Mouse (Mus musculus) embryonic facial prominence, embryonic 13.5 days (tissue): ENCODE measurements around the gene Cers6. TPM values are rescaled to one million over a fixed set of nuclear protein-coding genes. Genes with fewer than 3 reads are reported as not detected.

Experiments used
- ATAC-seq: fragments of 200-750 bp; cut with Nextera tagmentation; 2 replicates; pipeline ENCODE4 v1.8.0; 2017; ENCODE audit warnings: low read depth; ENCODE audit not compliant: insufficient number of reproducible peaks, insufficient read depth, low FRiP score, low TSS enrichment
- H3K27ac ChIP-seq: fragments of 300-500 bp; sonication (generic); 2 replicates; pipeline ENCODE4 v1.5.1; 2015; ENCODE audit warnings: moderate library complexity, mild to moderate bottlenecking, inconsistent platforms
- H3K27me3 ChIP-seq: fragments of 300-500 bp; sonication (generic); 2 replicates; pipeline ENCODE4 v1.6.1; 2015; ENCODE audit warnings: mild to moderate bottlenecking, inconsistent platforms
- H3K36me3 ChIP-seq: fragments of 300-500 bp; sonication (generic); 2 replicates; pipeline ENCODE4 v1.6.1; 2015; ENCODE audit warnings: mild to moderate bottlenecking, inconsistent platforms
- H3K4me1 ChIP-seq: fragments of 300-500 bp; sonication (generic); 2 replicates; pipeline ENCODE4 v1.6.1; 2015; ENCODE audit warnings: inconsistent platforms
- H3K4me2 ChIP-seq: fragments of 300-500 bp; sonication (generic); 2 replicates; pipeline ENCODE4 v1.6.1; 2015; ENCODE audit warnings: moderate library complexity, mild to moderate bottlenecking, inconsistent platforms
- H3K4me3 ChIP-seq: fragments of 300-500 bp; sonication (generic); 2 replicates; pipeline ENCODE4 v1.5.1; 2015; ENCODE audit warnings: mild to moderate bottlenecking, inconsistent platforms
- H3K9ac ChIP-seq: fragments of 300-500 bp; sonication (generic); 2 replicates; pipeline ENCODE4 v1.6.1; 2015; ENCODE audit warnings: mild to moderate bottlenecking, inconsistent platforms
- H3K9me3 ChIP-seq: fragments of 300-500 bp; sonication (generic); 2 replicates; pipeline ENCODE4 v1.6.1; 2016; ENCODE audit warnings: inconsistent platforms
- WGBS: fragments of 180-500 bp; shearing (Covaris S2); methylation state at CpG from one replicate; pipeline ENCODE4 v1.1.7; 2015; ENCODE audit warnings: mixed read lengths; 5-methylcytosine and 5-hydroxymethylcytosine counted together
- polyA plus RNA-seq: library from polyadenylated mRNA; unstranded; fragments of >200 nt; fragmentation: Nextera tagmentation; extraction: Ambion mirVana; gene quantifications from 2 replicates; pipeline ENCODE4 v1.2.1, GENCODE M21; 2015

Gene Cers6
- polyA plus RNA-seq, 1 experiment from 2014 or later: 36.2 TPM

DNA sequence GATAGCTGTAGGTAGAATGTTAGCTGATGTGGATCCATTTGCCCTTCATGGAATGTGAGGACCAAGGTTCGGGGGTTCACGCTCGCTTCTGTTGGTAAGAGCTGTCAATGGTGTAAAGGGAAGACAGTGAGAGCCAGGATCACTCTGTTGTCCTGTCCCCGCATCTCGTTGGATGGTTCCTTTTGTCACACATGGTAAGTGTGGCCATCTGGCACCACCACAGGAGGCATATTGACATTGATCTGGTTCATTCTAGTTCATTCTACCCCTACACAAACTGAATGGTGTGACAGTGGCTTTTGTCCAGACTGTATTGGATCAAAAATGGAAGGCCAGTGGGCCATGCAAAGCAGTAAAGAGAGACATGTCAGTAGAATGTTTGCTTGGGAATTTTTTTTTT, 142.8 kb downstream of the Cers6 start:
- no peak for ATAC-seq
- 91% methylated on average over 5 of the region's 5 CpGs for WGBS
- H3K4me2 ChIP-seq: no peak overlapping the region
- no peaks in the 10 kb centered on the region for H3K4me1 ChIP-seq
- H3K27ac ChIP-seq: no peak overlapping the region
- peaks cover 3% of the 10 kb centered on the region; the same call in 1 of the 2 replicates for H3K36me3 ChIP-seq
- no peak overlapping the region for H3K9ac ChIP-seq
- H3K4me3 ChIP-seq: no peak overlapping the region
- no peaks in the 10 kb centered on the region for H3K27me3 ChIP-seq
- H3K9me3 ChIP-seq: no peaks in the 10 kb centered on the region

DNA sequence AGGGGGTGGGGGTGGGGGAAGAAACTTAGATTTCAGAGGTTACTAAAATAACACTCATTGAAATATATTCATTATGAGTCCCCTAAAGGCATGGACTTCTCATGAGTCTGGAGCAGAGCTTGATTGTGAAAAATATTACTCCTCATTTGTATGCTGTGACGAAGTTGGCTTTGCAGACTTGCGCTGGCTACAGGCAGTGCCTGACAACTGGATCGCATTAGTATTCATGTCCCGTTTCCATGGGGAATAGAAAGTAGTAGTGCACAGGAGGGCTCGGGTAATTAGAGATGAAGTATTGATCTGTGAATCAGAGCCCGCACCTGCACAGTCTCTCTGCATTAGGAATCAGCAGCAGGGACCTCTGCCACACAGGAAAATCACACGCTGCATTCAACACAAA, 150.2 kb downstream of the Cers6 start:
- peaks cover 17% of the 10 kb centered on the region for H3K4me1 ChIP-seq
- 0 out of 2 replicates have a peak overlapping the region, but pooled peaks have one; percentile 9 for H3K4me2 ChIP-seq
- no peak overlapping the region for H3K27ac ChIP-seq
- H3K27me3 ChIP-seq: no peaks in the 10 kb centered on the region
- no peaks in the 10 kb centered on the region for H3K36me3 ChIP-seq
- no peaks in the 10 kb centered on the region for H3K9me3 ChIP-seq
- H3K4me3 ChIP-seq: no peak overlapping the region
- 30% methylated on average over 7 of the region's 7 CpGs for WGBS
- no peak for ATAC-seq
- no peak overlapping the region for H3K9ac ChIP-seq

DNA sequence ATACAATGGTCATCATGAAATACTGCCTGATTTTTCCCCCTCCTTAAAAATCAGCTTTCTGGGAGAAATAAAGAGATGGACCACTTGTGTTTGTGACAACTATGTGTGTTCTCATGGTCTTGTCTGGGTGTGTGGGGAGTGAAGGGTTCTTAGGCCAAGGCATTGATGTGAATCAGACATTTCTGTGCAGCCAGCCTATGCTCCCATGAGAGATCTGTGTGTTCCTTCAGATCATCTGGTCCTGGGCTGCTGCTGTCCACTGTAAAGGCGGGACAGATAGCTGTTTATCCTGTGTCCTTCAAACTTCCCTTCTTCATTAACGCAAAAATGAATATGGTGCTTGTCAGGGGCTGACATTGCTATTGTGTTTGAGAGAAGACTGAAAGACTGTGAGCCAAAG, 150.6 kb downstream of the Cers6 start:
- Histone ChIP-seq H3K27ac (no peak overlapping the region), H3K36me3 (no peaks in the 10 kb centered on the region), H3K9me3 (no peaks in the 10 kb centered on the region), H3K4me3 (no peak overlapping the region), H3K4me1 (peaks cover 17% of the 10 kb centered on the region), H3K4me2 (no peak overlapping the region), H3K27me3 (no peaks in the 10 kb centered on the region), H3K9ac (no peak overlapping the region)
- ATAC-seq: no peak
- WGBS: 91% methylated on average over 2 of the region's 2 CpGs

DNA sequence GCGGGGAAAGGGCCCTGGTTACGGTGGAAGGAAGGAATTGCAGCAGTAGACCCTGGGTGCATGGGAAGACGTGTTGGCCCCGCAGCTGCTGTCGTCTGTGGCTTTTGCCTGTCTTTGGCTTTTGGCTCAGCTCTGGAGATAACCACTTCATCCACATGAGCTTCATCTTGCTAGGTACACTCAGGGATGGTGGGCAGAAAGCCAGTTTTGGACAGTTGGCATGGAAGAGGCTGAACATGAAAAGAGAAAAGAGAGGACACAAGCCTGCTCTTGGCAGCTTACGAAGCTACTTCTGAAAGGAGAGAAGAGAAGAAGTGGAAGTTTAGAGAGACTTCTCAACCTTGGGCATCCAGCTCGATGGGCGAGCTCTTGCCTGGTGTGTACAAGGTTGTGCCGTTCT, 153.0 kb downstream of the Cers6 start:
- H3K9ac ChIP-seq: no peak overlapping the region
- H3K4me1 ChIP-seq: peaks cover 17% of the 10 kb centered on the region
- H3K27ac ChIP-seq: no peak overlapping the region
- no peaks in the 10 kb centered on the region for H3K36me3 ChIP-seq
- 90% methylated on average over 9 of the region's 9 CpGs for WGBS
- no peaks in the 10 kb centered on the region for H3K9me3 ChIP-seq
- no peaks in the 10 kb centered on the region for H3K27me3 ChIP-seq
- H3K4me3 ChIP-seq: no peak overlapping the region
- ATAC-seq: no peak
- H3K4me2 ChIP-seq: no peak overlapping the region

DNA sequence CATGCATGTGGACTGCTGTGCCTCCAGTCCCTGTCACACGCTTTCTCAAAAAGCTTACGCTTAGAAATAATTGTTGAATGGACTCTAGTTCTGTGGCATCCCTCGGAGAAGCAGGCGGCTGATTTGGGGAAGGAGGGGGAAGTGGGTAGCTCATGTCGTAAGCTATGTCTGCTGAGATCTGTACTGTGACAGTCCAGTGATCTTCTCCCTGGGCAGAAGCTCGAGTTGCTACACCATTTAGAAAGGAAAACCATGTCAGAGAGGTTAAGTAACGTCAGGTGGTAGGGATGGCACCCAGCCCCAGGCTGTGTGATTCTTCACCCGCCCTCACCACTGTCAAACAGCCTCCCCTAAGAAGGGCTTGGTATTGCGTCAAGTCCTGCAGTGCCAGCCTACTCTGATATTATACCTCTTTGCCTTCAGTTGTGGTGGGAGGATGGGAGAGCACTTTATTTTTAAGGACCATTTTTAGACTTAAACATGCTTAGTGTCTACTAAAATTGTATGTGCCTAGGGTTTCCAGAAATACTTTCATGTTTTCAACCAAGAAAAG, 154.0 kb downstream of the Cers6 start:
- Histone ChIP-seq H3K36me3 (no peaks in the 10 kb centered on the region), H3K4me1 (peaks cover 17% of the 10 kb centered on the region), H3K9ac (no peak overlapping the region), H3K4me2 (no peak overlapping the region), H3K4me3 (no peak overlapping the region), H3K27me3 (no peaks in the 10 kb centered on the region), H3K9me3 (no peaks in the 10 kb centered on the region), H3K27ac (no peak overlapping the region)
- WGBS: 78% methylated on average over 9 of the region's 9 CpGs
- no peak for ATAC-seq

DNA sequence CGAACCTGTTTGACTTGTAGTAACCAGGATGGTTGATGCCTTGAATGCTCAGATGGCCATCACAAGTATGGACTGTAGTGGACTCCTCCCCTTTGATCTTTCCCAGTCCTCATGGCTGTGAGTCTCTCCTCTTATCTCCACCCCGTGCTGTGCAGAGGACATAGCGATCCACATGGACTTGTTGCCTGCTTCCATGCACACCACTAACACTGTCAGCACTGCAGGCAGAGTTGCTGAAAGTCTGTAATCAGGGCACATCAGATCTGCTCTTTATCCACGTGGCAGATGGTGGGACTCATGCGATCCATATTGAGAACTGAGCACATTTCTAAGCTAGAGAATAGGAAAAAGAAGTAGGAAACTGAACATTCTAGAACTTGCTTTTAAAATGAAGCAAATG, 154.6 kb downstream of the Cers6 start:
- 87% methylated on average over 5 of the region's 5 CpGs for WGBS

DNA sequence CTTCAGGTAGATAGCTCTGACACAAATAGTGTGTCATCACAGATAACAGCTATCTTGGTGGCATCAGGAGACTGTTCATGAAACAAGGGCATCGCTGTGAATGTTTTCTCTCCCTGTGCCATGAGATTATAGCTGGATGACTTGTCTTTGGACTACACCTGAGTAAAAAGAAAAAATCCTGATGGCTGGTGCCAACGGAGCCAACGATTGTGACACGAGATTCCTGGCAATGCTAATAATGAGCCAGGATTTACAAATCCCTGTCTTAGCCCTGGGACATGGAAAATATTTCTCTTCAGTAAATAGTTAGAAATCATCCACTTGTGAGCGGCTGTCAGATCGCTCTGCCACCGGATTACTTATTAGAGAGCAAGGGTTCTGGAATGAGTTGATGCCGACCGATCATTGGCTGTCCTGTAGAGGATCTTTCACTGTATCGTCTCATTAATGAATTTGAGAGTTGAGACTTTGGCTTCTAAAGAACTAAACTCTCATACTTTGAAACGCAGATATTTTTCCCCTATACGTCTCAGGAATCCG, 157.9 kb downstream of the Cers6 start:
- no peaks in the 10 kb centered on the region for H3K36me3 ChIP-seq
- no peak for ATAC-seq
- WGBS: 88% methylated on average over 13 of the region's 13 CpGs

More for the DNA sequence above, 154.6 kb downstream of the Cers6 start:
- Histone ChIP-seq H3K9me3 (no peaks in the 10 kb centered on the region), H3K4me2 (no peak overlapping the region), H3K27ac (no peak overlapping the region), H3K36me3 (no peaks in the 10 kb centered on the region), H3K9ac (no peak overlapping the region), H3K4me1 (peaks cover 15% of the 10 kb centered on the region), H3K4me3 (no peak overlapping the region), H3K27me3 (no peaks in the 10 kb centered on the region)
- ATAC-seq: no peak

DNA sequence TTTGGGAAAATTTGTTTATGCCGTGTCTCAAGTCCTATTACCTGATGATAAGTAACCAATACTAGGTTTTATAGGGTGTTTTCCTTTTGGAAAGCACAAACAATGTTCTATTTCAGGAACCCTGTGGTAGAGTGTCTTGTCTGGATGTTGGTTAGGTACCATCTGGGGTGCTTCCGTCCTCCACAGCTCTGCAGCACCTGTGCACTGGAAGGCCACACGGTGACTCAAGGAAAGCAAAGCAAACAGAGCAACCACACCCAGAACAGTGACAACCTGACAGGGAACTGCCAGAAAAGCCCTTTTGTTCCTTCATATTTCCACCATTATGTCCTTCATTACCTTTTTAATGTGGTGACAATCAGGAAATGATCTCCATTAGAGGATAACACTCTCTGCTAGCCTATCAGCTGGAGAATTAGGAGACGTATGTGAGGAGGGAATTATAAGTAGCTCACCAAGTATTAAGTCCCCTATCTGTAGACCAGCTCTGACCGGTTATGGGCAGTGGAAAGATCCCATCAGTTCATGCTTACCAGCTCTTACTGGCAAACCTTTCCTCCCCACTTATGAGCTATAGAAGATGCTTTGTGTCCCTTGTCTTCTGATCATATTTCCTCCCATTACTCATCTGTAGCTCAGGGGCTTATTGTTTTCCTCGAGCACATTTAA, 158.7 kb downstream of the Cers6 start:
- no peak for ATAC-seq
- Histone ChIP-seq H3K36me3 (no peaks in the 10 kb centered on the region), H3K4me1 (peaks cover 25% of the 10 kb centered on the region), H3K4me3 (no peak overlapping the region), H3K4me2 (no peak overlapping the region), H3K9me3 (no peaks in the 10 kb centered on the region), H3K27me3 (no peaks in the 10 kb centered on the region), H3K27ac (no peak overlapping the region), H3K9ac (no peak overlapping the region)
- 80% methylated on average over 6 of the region's 6 CpGs for WGBS

More for the DNA sequence above, 157.9 kb downstream of the Cers6 start:
- H3K9ac ChIP-seq: no peak overlapping the region
- H3K27me3 ChIP-seq: no peaks in the 10 kb centered on the region
- no peak overlapping the region for H3K4me3 ChIP-seq
- no peaks in the 10 kb centered on the region for H3K9me3 ChIP-seq
- peaks cover 17% of the 10 kb centered on the region for H3K4me1 ChIP-seq
- no peak overlapping the region for H3K4me2 ChIP-seq
- no peak overlapping the region for H3K27ac ChIP-seq

DNA sequence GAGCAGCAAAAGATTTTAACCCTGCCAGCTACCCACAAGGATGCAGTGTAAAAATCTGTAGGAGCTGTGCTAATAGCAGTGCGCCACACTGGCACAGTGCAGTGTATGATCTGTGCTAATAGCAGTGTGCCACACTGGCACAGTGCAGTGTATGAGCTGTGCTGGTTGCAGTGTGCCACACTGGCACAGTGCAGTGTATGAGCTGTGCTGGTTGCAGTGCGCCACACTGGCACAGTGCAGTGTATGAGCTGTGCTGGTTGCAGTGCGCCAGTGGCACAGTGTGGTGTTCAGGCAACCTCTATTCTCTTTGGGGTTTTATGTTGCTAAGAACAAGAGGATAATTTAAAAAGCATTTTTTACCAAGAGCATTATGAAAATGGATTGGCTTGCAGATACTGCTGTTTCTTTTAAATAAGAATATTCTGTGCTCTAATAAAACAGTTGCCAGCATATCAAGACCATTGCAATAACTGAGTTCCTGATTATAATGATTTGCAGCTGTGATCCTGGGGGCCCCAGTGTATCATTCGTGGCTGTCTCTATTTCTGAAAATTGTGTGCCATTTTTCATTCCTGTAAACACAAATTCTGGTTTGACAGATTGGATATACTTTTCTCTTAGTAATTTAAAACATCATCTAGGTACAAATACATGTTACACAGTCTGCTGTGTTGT, 159.5 kb downstream of the Cers6 start:
- no peaks in the 10 kb centered on the region for H3K9me3 ChIP-seq
- ATAC-seq: no peak
- H3K4me1 ChIP-seq: peaks cover 25% of the 10 kb centered on the region
- H3K36me3 ChIP-seq: no peaks in the 10 kb centered on the region
- 71% methylated on average over 4 of the region's 4 CpGs for WGBS
- H3K4me2 ChIP-seq: no peak overlapping the region
- no peak overlapping the region for H3K9ac ChIP-seq
- no peak overlapping the region for H3K4me3 ChIP-seq
- H3K27me3 ChIP-seq: no peaks in the 10 kb centered on the region
- peak overlapping the region; percentile 12; the same call in 1 of the 2 replicates for H3K27ac ChIP-seq

DNA sequence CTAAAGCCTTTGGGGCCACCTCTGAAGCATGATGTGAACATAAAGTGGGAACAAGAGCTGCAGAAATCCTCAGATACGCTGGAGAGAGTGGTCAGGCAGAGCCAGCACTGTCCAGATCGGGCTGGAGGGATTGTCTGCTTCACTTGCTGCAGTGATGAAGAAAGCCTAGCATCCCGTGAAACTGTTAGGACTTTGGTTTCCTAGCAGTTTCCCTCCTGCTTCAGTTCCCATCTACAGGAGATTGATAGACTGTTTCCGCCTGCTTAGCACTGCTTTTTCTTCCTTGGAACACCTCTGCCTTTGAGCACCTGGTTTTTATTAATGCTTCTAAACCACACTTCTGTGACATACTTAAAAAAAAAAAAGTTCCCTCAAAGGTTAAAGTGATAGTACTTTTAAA, 160.3 kb downstream of the Cers6 start:
- ATAC-seq: no peak
- Histone ChIP-seq H3K36me3 (no peaks in the 10 kb centered on the region), H3K4me2 (no peak overlapping the region), H3K27me3 (no peaks in the 10 kb centered on the region), H3K9me3 (no peaks in the 10 kb centered on the region), H3K27ac (no peak overlapping the region), H3K9ac (0 out of 2 replicates have a peak overlapping the region, but pooled peaks have one; percentile 36), H3K4me1 (peaks cover 25% of the 10 kb centered on the region), H3K4me3 (no peak overlapping the region)
- WGBS: 26% methylated on average over 4 of the region's 4 CpGs

DNA sequence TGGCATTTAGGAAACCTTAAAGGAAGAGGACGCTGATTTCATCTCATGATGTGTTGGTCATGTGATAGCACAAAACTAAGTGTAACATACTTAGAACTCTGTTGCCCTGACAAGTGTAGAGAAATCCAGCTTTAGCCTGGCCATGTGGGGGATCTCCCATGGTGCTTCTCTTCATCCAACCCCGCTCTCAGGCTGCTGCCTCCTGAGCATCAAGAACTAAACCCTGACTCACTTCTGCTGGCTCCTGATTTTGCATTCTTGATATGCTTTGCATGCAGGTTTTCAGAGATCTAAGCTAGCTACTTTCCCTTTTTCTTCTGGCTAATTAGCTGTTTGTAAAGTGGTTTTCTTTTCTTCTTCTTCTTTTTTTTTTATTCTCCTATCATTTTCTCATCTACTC, 163.6 kb downstream of the Cers6 start:
- Histone ChIP-seq H3K27ac (no peak overlapping the region), H3K36me3 (peaks cover 5% of the 10 kb centered on the region; the same call in 1 of the 2 replicates), H3K4me2 (no peak overlapping the region), H3K4me3 (no peak overlapping the region), H3K9ac (no peak overlapping the region), H3K27me3 (no peaks in the 10 kb centered on the region), H3K4me1 (peaks cover 25% of the 10 kb centered on the region), H3K9me3 (no peaks in the 10 kb centered on the region)
- WGBS: 82% methylated on average over 2 of the region's 2 CpGs
- no peak for ATAC-seq

DNA sequence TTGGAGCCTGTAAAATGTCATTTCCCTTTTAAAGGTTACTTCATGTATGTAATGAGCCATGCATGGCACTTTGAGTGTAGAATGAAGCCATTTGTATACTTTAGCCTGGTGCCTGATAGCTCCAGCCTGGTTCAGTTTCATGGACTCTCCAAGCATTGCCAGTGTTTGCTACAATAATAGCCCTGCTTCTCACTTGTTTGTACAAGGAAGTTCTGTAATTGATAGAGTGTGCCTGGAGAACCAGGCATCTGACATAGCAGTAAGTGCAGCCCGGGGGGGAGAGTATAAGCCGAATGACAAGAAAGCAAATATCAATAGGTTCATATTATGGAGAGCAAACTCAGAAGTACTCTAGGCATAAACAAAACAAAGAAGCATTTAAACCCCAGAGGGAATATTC, 171.3 kb downstream of the Cers6 start:
- Histone ChIP-seq H3K4me2 (no peak overlapping the region), H3K4me3 (no peak overlapping the region), H3K27ac (no peak overlapping the region), H3K27me3 (no peaks in the 10 kb centered on the region), H3K4me1 (0 out of 2 replicates have a peak, but pooled peaks cover 2% of the 10 kb centered on the region), H3K9ac (no peak overlapping the region), H3K9me3 (no peaks in the 10 kb centered on the region), H3K36me3 (peaks cover 5% of the 10 kb centered on the region; the same call in 1 of the 2 replicates)
- WGBS: 50% methylated on average over 2 of the region's 2 CpGs
- no peak for ATAC-seq
